Mouse (Mus musculus): ENCODE measurements around the gene Gm20605. TPM values are rescaled to one million over a fixed set of nuclear protein-coding genes. Genes with fewer than 3 reads are reported as not detected.

Gm20605 gene
- 69.4 and 70.9 TPM in 2 replicates for polyA plus RNA-seq (2012; rRNA removed)

DNA sequence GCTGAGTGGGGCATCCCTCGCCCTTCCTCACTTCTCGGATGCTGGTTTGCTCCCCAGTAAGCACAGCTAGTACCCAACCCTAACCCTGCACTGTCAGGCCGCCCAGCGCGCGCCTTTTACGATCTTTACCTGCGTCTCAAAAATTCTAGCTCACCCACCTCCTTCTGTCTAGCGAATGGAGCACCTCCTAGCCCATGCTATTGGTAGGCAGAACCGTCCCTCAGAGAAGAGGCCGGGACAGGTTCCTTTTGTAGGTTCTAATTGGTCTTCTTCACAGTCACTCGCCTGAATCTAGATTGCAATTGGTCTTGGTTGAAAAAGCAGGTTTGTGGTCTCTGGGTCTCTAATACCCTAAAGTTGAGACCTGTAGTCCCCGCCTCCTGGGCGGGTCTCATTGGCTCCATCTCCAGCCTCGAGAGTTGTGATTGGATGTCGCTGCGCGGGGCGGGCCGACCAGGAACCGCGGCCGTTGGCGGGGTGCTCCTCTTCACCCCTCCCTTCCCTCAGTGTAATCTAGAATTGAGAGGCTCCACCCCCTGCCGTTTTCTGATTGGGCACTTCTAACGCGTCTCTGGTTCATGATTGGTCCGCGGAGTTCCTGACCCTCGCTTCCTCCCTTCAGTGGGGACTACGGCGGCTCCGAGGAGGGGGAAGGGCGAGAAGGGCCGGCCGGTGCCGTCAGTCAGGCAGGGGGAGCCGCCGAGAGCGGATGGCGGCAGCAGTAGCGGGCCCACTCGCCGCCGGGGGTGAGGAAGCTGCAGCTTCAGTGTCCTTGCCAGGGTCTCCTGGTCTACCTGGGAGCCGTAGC lies at the start of gene Gm20605, which contains the start of the genes Fbxo24 and Lrch4:
Gene Gm20605 (plus strand): TSS at position 678 of the 808 bp plus-strand sequence.
Gene Fbxo24 (minus strand): TSS at position 505 of the 808 bp plus-strand sequence.
Gene Lrch4 (plus strand): TSS at position 624 of the 808 bp plus-strand sequence.
- DNase-seq (ENCODE audit: low read depth in 1 of 2, low spot score in 2 of 2), result peak; percentile 99 to 100
- Histone ChIP-seq H3K4me1 (ENCODE audit: control insufficient read depth, insufficient read depth, insufficient read length) (peaks cover 13% of the 10 kb centered on the region; the same call in 1 of the 2 replicates), H3K4me3 (ENCODE audit: extremely low read depth, insufficient read depth, insufficient read length) (peak within 1 kb of the TSS; percentile 78), H3K27me3 (ENCODE audit: control insufficient read depth, insufficient read depth, low read length) (no peaks in the 10 kb centered on the region), H3K27ac (ENCODE audit: insufficient read depth, low read length) (peak within 1 kb of the TSS; percentile 95), H3K36me3 (ENCODE audit: control insufficient read depth, insufficient read depth, low read length) (peaks cover 3% of the 10 kb centered on the region)
- under 1% methylated on average over 46 of the region's 46 CpGs for WGBS
- TF ChIP-seq POLR2A (IDR thresholded peaks at IDR 0.05; ENCODE audit: low read depth, low read length) (peak; percentile 97), CTCF (IDR thresholded peaks at IDR 0.05; ENCODE audit: extremely low read depth, insufficient read depth, insufficient read length, insufficient replicate concordance) (no peak)

DNA sequence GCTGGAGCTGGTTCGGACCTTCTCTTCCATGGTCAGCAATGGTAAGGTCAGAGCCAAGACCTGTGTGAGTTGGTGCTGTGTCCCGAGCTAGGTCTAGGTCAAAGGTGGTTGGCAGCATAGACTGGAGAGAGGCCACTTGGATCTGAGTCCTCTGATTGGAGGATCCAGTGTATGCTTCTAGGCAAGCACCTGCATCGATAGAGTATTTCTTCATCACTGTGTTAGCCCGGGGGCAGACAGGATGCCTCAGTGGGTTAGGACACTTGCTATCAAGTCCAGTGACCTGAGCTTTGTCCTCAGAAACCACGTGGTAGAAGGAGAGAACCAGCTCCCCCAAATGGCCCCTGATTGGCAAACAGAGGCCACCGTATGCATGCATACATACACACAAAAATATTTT lies 48.7 kb upstream of the Gm20605 start:
- no peak for DNase-seq (ENCODE audit: low read depth in 1 of 2, low spot score in 2 of 2)
- Histone ChIP-seq H3K36me3 (ENCODE audit: control insufficient read depth, insufficient read depth, low read length) (no peaks in the 10 kb centered on the region), H3K4me1 (ENCODE audit: control insufficient read depth, insufficient read depth, insufficient read length) (no peaks in the 10 kb centered on the region), H3K4me3 (ENCODE audit: extremely low read depth, insufficient read depth, insufficient read length) (no peak overlapping the region), H3K27ac (ENCODE audit: insufficient read depth, low read length) (no peak overlapping the region), H3K27me3 (ENCODE audit: control insufficient read depth, insufficient read depth, low read length) (no peaks in the 10 kb centered on the region)
- TF ChIP-seq POLR2A (IDR thresholded peaks at IDR 0.05; ENCODE audit: low read depth, low read length), result no peak
- TF ChIP-seq CTCF (IDR thresholded peaks at IDR 0.05; ENCODE audit: extremely low read depth, insufficient read depth, insufficient read length, insufficient replicate concordance), result no peak
- 83% methylated on average over 6 of the region's 6 CpGs for WGBS

DNA sequence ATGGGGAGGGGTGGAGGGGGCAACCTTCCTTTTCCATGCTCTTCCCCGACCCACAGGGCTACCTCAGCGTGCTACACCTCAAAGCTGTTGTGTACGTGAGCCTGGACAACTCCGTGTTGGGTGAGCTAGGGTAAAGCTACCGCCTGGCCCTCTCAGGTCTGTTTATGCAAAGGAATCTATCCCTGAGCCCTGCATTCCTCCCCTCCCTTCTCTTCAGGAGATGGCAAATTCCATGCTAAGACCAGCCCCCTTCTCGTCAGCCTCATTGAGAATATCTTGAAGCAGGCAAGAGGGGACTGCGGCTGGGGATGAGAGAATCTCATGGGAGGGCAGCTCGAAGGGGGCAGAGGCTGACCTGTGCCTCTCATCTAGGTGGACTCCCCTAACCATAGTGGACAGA lies 46.3 kb upstream of the Gm20605 start:
- Histone ChIP-seq H3K4me1 (ENCODE audit: control insufficient read depth, insufficient read depth, insufficient read length) (no peaks in the 10 kb centered on the region), H3K4me3 (ENCODE audit: extremely low read depth, insufficient read depth, insufficient read length) (no peak overlapping the region), H3K36me3 (ENCODE audit: control insufficient read depth, insufficient read depth, low read length) (no peaks in the 10 kb centered on the region), H3K27me3 (ENCODE audit: control insufficient read depth, insufficient read depth, low read length) (no peaks in the 10 kb centered on the region), H3K27ac (ENCODE audit: insufficient read depth, low read length) (no peak overlapping the region)
- DNase-seq (ENCODE audit: low read depth in 1 of 2, low spot score in 2 of 2), result no peak
- 93% methylated on average over 8 of the region's 8 CpGs for WGBS
- TF ChIP-seq CTCF (IDR thresholded peaks at IDR 0.05; ENCODE audit: extremely low read depth, insufficient read depth, insufficient read length, insufficient replicate concordance) (no peak), POLR2A (IDR thresholded peaks at IDR 0.05; ENCODE audit: low read depth, low read length) (no peak)

DNA sequence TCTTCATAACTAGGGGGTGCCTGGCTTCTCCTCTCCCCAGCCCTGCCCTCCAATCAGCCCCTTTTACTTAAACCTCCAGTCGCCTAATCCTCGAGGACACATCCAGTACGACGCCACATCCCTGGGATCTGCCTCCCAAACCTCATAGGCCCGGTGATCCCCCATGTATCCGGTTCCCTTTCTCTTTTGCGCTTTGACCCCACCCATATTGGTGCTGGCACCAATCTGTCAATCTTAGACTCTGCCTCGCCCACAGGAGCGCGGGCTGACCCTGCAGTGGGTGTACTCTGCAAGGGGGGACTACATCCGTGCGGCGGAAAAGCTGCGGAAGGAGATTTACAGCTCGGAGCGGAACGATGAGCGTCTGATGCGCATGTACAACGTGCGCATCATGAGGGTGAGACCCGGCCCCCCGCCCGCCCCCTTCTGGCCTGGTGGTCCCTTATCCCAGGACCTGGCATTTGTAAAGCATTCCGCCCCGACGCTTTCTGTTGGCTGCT lies 45.3 kb upstream of the Gm20605 start:
- 69% methylated on average over 27 of the region's 27 CpGs for WGBS
- Histone ChIP-seq H3K4me1 (ENCODE audit: control insufficient read depth, insufficient read depth, insufficient read length) (no peaks in the 10 kb centered on the region), H3K27me3 (ENCODE audit: control insufficient read depth, insufficient read depth, low read length) (no peaks in the 10 kb centered on the region), H3K27ac (ENCODE audit: insufficient read depth, low read length) (no peak overlapping the region), H3K36me3 (ENCODE audit: control insufficient read depth, insufficient read depth, low read length) (no peaks in the 10 kb centered on the region), H3K4me3 (ENCODE audit: extremely low read depth, insufficient read depth, insufficient read length) (no peak overlapping the region)
- DNase-seq (ENCODE audit: low read depth in 1 of 2, low spot score in 2 of 2), result no peak
- TF ChIP-seq CTCF (IDR thresholded peaks at IDR 0.05; ENCODE audit: extremely low read depth, insufficient read depth, insufficient read length, insufficient replicate concordance) (no peak), POLR2A (IDR thresholded peaks at IDR 0.05; ENCODE audit: low read depth, low read length) (no peak)

DNA sequence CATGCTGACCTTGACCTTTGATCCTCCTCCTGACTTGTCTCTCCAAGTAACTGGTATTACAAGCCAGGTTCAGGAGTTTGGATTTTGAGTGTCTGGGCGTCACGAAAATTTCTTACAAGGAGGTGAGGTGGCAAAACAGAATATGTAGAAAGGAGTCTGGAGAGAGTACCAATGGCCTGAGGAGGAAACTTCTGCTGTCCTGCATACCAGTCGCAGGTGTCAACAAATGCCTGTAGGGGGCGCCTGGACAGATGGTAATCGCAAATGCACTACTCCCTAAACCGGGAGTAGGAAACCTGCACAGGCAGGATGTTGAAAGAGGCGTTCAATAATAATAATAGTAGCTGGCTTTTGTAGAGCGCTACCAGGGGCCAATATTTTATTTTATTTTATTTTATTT lies 44.0 kb upstream of the Gm20605 start:
- TF ChIP-seq CTCF (IDR thresholded peaks at IDR 0.05; ENCODE audit: extremely low read depth, insufficient read depth, insufficient read length, insufficient replicate concordance) (peak; percentile 58; the same call in 1 of the 2 replicates), POLR2A (IDR thresholded peaks at IDR 0.05; ENCODE audit: low read depth, low read length) (no peak)
- Histone ChIP-seq H3K27me3 (ENCODE audit: control insufficient read depth, insufficient read depth, low read length) (no peaks in the 10 kb centered on the region), H3K4me1 (ENCODE audit: control insufficient read depth, insufficient read depth, insufficient read length) (no peaks in the 10 kb centered on the region), H3K4me3 (ENCODE audit: extremely low read depth, insufficient read depth, insufficient read length) (no peak overlapping the region), H3K27ac (ENCODE audit: insufficient read depth, low read length) (no peak overlapping the region), H3K36me3 (ENCODE audit: control insufficient read depth, insufficient read depth, low read length) (no peaks in the 10 kb centered on the region)
- 27% methylated on average over 8 of the region's 8 CpGs for WGBS
- peak; percentile 42 to 74 for DNase-seq (ENCODE audit: low read depth in 1 of 2, low spot score in 2 of 2)

DNA sequence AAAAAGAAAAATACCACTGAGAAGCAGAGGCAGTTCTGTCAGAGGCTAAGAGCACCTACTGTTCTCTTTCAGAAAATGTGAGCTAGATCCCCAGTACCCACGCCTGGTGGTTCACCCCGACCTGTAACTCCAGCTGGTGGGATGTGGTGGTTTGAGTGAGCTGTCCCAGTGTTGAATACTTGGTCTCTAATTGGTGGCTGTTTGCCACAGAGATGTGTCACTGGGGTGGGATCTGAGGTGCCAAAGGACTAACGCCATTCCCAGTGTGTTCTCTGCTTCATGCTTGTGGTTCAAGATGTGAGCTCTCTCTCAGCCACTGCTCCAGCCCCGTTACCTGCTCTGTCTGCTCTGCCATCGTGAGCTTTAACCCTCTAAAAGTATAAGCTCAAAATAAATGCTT lies 38.5 kb upstream of the Gm20605 start:
- Histone ChIP-seq H3K27me3 (ENCODE audit: control insufficient read depth, insufficient read depth, low read length) (no peaks in the 10 kb centered on the region), H3K4me1 (ENCODE audit: control insufficient read depth, insufficient read depth, insufficient read length) (no peaks in the 10 kb centered on the region), H3K36me3 (ENCODE audit: control insufficient read depth, insufficient read depth, low read length) (no peaks in the 10 kb centered on the region), H3K4me3 (ENCODE audit: extremely low read depth, insufficient read depth, insufficient read length) (no peak overlapping the region), H3K27ac (ENCODE audit: insufficient read depth, low read length) (no peak overlapping the region)
- no peak for TF ChIP-seq POLR2A (IDR thresholded peaks at IDR 0.05; ENCODE audit: low read depth, low read length)
- TF ChIP-seq CTCF (IDR thresholded peaks at IDR 0.05; ENCODE audit: extremely low read depth, insufficient read depth, insufficient read length, insufficient replicate concordance), result no peak
- WGBS, result 87% methylated on average over 5 of the region's 5 CpGs
- DNase-seq (ENCODE audit: low read depth in 1 of 2, low spot score in 2 of 2), result no peak

DNA sequence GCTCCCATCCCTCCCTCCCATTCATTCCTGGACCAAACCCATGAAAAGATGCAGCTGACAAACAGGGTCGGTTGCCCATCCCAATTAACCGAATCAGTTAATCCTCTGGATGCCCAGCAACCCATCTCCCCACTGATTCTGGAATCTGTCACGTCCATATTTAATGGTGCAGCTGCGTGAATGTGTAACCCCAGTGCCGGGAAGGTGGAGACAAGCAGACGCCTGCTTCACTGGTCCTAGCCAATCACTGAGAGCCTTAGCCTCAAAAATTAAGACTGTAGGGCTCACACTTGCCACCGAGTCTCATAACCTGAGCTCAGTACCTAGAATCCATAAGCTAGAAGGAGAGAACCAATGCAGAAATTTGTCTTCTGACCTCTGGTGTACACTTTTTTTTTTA lies 33.1 kb upstream of the Gm20605 start:
- whole genome bisulfite sequencing, result 89% methylated on average over 7 of the region's 7 CpGs

More for the DNA sequence above, 33.1 kb upstream of the Gm20605 start:
- Histone ChIP-seq H3K36me3 (ENCODE audit: control insufficient read depth, insufficient read depth, low read length) (no peaks in the 10 kb centered on the region), H3K27ac (ENCODE audit: insufficient read depth, low read length) (no peak overlapping the region), H3K4me3 (ENCODE audit: extremely low read depth, insufficient read depth, insufficient read length) (no peak overlapping the region), H3K4me1 (ENCODE audit: control insufficient read depth, insufficient read depth, insufficient read length) (peaks cover 12% of the 10 kb centered on the region; the same call in 1 of the 2 replicates), H3K27me3 (ENCODE audit: control insufficient read depth, insufficient read depth, low read length) (no peaks in the 10 kb centered on the region)
- DNase-seq (ENCODE audit: low read depth in 1 of 2, low spot score in 2 of 2), result no peak
- TF ChIP-seq POLR2A (IDR thresholded peaks at IDR 0.05; ENCODE audit: low read depth, low read length) (no peak), CTCF (IDR thresholded peaks at IDR 0.05; ENCODE audit: extremely low read depth, insufficient read depth, insufficient read length, insufficient replicate concordance) (no peak)
